Mouse (Mus musculus): ENCODE data around the gene Anapc15-ps. TPM values are rescaled to one million over a fixed set of nuclear protein-coding genes. Genes with fewer than 3 reads are reported as not detected.
A peak's percentile ranks its signal among the peaks of the same experiment; 100 is the strongest.

Gene Anapc15-ps
- total and polyA plus RNA-seq, 2 experiments from 2014 or later = not detected

DNA sequence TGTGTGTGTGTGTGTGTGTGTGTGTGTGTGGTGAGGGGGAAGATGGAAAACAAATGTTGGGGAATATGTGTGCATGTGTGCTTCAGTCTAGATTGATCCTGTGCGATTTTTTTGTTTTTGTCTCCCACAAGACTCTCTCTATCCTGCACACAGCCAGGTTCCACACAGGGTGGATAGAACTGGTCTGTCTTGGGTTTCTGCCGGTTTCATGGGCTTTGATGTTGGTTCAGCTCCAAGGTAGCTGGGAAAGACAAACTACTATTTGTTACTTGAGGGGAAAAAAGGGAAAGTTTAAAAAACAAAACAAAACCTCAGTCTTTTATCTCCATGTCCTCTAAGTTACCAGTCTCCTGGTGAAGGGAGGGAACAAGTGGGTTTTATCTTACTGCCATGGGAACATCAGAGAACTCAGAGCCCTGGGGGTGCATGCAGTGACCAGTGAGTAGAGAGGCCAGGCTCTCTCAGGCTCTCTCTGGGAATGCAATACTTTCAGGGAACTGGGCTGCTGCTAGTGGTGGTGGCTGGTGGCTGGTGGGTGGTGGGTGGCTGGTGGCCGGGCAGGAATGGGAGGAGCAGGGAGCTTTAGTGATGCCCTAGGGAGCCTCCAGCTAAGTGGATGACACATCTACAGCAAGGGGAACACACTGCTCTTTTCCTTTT lies 5.8 kb downstream of the Anapc15-ps start:
- H3K4me1 ChIP-seq (ENCODE audit: control insufficient read depth, insufficient read depth) = no peaks in the 10 kb centered on the region
- H3K4me2 ChIP-seq (ENCODE audit: low read depth, low read length) = no peak overlapping the region
- no peak overlapping the region for H3K9ac ChIP-seq (replicated peaks; ENCODE audit: low read depth, low read length)
- peak; percentile 24; the same call in 1 of the 2 replicates for ATAC-seq (ENCODE audit: insufficient read depth, low read depth)
- H3K4me3 ChIP-seq (ENCODE audit: low read depth, low read length) = no peak overlapping the region
- no peak for DNase-seq (ENCODE audit: low spot score)
- TF ChIP-seq EP300 (IDR thresholded peaks at IDR 0.05; ENCODE audit: low read depth) = no peak
- no peak for TF ChIP-seq CTCF (IDR thresholded peaks at IDR 0.05; ENCODE audit: low read depth)
- H3K36me3 ChIP-seq (replicated peaks; ENCODE audit: control insufficient read depth, insufficient read depth, low read length) = no peaks in the 10 kb centered on the region
- no peaks in the 10 kb centered on the region for H3K27me3 ChIP-seq (ENCODE audit: control insufficient read depth, insufficient read depth, low read length)
- 64% methylated on average over 3 of the region's 3 CpGs for WGBS
- H3K27ac ChIP-seq (ENCODE audit: low read depth) = no peak overlapping the region
- no peaks in the 10 kb centered on the region for H3K9me3 ChIP-seq (replicated peaks; ENCODE audit: control insufficient read depth, low read length)

DNA sequence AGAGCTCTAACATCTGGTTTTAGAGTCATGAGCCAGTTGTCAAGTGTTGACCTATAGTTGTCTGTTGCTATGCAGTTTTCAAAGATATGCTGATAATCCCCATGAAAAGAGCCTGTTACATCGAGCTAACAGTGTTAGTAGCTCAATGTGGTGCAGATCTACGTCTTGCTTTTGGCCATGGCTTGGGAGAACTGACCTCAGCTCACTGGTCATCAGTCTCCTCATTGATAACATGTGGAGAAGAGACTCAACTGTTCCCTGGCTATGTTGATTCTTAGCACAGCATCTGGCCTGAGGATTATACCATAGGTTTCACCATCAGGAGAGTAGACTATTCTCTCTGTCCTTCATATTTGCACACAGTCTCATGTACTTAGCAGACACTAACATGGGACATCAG lies 6.5 kb downstream of the Anapc15-ps start:
- Histone ChIP-seq H3K4me1 (ENCODE audit: control insufficient read depth, insufficient read depth) (no peaks in the 10 kb centered on the region), H3K27ac (ENCODE audit: low read depth) (no peak overlapping the region), H3K4me2 (ENCODE audit: low read depth, low read length) (no peak overlapping the region), H3K9ac (replicated peaks; ENCODE audit: low read depth, low read length) (no peak overlapping the region), H3K27me3 (ENCODE audit: control insufficient read depth, insufficient read depth, low read length) (no peaks in the 10 kb centered on the region), H3K4me3 (ENCODE audit: low read depth, low read length) (no peak overlapping the region), H3K9me3 (replicated peaks; ENCODE audit: control insufficient read depth, low read length) (no peaks in the 10 kb centered on the region), H3K36me3 (replicated peaks; ENCODE audit: control insufficient read depth, insufficient read depth, low read length) (no peaks in the 10 kb centered on the region)
- 58% methylated on average over 2 of the region's 2 CpGs for WGBS
- TF ChIP-seq EP300 (IDR thresholded peaks at IDR 0.05; ENCODE audit: low read depth) (no peak), CTCF (IDR thresholded peaks at IDR 0.05; ENCODE audit: low read depth) (no peak)
- DNase-seq (ENCODE audit: low spot score) (no peak), ATAC-seq (ENCODE audit: insufficient read depth, low read depth) (no peak)

DNA sequence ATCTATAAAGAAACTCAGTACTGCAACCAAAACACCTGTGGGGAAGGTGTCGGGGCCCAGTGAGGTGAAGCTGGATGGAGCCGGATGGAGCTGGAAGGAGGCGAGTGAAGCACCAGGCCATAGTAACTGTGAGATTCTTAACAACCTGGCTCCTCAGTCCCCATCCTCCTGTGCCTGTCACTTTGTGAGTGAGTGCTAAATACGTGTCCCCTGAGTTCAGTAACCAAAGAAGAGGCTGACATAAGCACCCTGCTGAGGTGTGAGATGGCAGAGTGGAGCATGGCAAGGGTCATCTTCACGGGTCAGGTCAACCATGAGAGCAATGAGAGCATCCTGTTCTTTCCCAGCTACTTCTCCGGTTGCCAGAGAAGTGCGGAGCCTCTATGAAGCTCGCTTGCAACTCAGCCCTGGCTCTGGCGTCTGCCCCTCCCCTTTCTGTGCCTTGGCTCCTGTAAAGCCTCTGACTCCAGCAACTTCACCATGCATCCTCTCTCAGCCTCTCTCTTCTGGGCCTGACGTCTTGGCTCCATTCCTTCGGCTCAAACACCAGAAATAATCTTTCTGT lies 7.7 kb downstream of the Anapc15-ps start:
- no peak overlapping the region for H3K27ac ChIP-seq (ENCODE audit: low read depth)
- ATAC-seq (ENCODE audit: insufficient read depth, low read depth) = no peak
- 40% methylated on average over 11 of the region's 11 CpGs for WGBS

DNA sequence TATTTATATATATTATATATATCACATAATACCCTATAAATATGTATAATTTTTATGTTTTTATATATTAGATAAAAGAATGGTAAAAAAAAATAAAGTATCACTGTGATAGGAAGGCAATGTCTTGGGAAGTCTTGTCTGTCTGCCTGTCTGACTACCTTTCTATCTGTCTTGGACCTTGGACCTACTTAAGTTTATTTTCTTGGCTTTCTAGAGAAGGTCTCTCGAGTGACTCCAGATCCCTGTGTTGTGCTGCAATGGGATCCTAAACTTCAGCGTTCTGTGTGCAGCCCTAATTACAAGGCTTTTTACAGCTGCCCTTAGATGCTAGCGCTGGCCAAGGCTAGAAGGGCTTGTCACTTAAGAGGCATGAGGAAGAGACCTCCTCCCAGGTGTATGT lies 8.6 kb downstream of the Anapc15-ps start:
- no peaks in the 10 kb centered on the region for H3K27me3 ChIP-seq (ENCODE audit: control insufficient read depth, insufficient read depth, low read length)
- 87% methylated on average over 3 of the region's 3 CpGs for WGBS
- H3K4me3 ChIP-seq (ENCODE audit: low read depth, low read length) = no peak overlapping the region
- no peak for TF ChIP-seq CTCF (IDR thresholded peaks at IDR 0.05; ENCODE audit: low read depth)
- TF ChIP-seq EP300 (IDR thresholded peaks at IDR 0.05; ENCODE audit: low read depth) = no peak
- H3K9me3 ChIP-seq (replicated peaks; ENCODE audit: control insufficient read depth, low read length) = no peaks in the 10 kb centered on the region
- H3K9ac ChIP-seq (replicated peaks; ENCODE audit: low read depth, low read length) = no peak overlapping the region
- no peak overlapping the region for H3K4me2 ChIP-seq (ENCODE audit: low read depth, low read length)
- H3K4me1 ChIP-seq (ENCODE audit: control insufficient read depth, insufficient read depth) = no peaks in the 10 kb centered on the region
- no peaks in the 10 kb centered on the region for H3K36me3 ChIP-seq (replicated peaks; ENCODE audit: control insufficient read depth, insufficient read depth, low read length)
- H3K27ac ChIP-seq (ENCODE audit: low read depth) = no peak overlapping the region
- DNase-seq (ENCODE audit: low spot score) (no peak), ATAC-seq (ENCODE audit: insufficient read depth, low read depth) (no peak)

More for the DNA sequence above, 7.7 kb downstream of the Anapc15-ps start:
- H3K4me1 ChIP-seq (ENCODE audit: control insufficient read depth, insufficient read depth) = no peaks in the 10 kb centered on the region
- TF ChIP-seq EP300 (IDR thresholded peaks at IDR 0.05; ENCODE audit: low read depth) = no peak
- no peak for TF ChIP-seq CTCF (IDR thresholded peaks at IDR 0.05; ENCODE audit: low read depth)
- H3K9me3 ChIP-seq (replicated peaks; ENCODE audit: control insufficient read depth, low read length) = no peaks in the 10 kb centered on the region
- no peak overlapping the region for H3K4me2 ChIP-seq (ENCODE audit: low read depth, low read length)
- no peak overlapping the region for H3K4me3 ChIP-seq (ENCODE audit: low read depth, low read length)
- H3K36me3 ChIP-seq (replicated peaks; ENCODE audit: control insufficient read depth, insufficient read depth, low read length) = no peaks in the 10 kb centered on the region
- no peaks in the 10 kb centered on the region for H3K27me3 ChIP-seq (ENCODE audit: control insufficient read depth, insufficient read depth, low read length)
- DNase-seq (ENCODE audit: low spot score) = no peak
- H3K9ac ChIP-seq (replicated peaks; ENCODE audit: low read depth, low read length) = no peak overlapping the region

DNA sequence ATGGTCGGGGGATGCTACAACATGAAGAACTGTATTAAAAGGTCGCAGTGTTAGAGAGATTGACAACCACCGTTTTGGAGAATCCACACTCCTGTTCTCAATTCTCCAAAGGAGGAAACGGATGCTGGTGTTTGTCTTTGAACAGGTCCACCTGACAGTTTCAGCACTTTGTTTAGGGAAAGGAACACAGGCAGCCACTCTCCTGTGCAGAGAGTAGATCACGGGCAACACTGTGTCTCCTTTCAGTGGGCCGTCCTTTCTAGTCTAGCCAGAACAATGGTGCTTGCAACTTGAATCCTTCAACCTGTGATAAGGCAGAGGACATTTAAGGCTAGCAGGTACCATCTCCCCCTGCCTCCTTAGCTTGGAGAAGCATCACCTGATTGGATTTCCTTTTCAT lies 12.9 kb downstream of the Anapc15-ps start:
- Histone ChIP-seq H3K4me2 (ENCODE audit: low read depth, low read length) (no peak overlapping the region), H3K9ac (replicated peaks; ENCODE audit: low read depth, low read length) (no peak overlapping the region), H3K4me3 (ENCODE audit: low read depth, low read length) (no peak overlapping the region), H3K27ac (ENCODE audit: low read depth) (no peak overlapping the region), H3K36me3 (replicated peaks; ENCODE audit: control insufficient read depth, insufficient read depth, low read length) (no peaks in the 10 kb centered on the region), H3K4me1 (ENCODE audit: control insufficient read depth, insufficient read depth) (no peaks in the 10 kb centered on the region), H3K9me3 (replicated peaks; ENCODE audit: control insufficient read depth, low read length) (no peaks in the 10 kb centered on the region), H3K27me3 (ENCODE audit: control insufficient read depth, insufficient read depth, low read length) (no peaks in the 10 kb centered on the region)
- no peak for ATAC-seq (ENCODE audit: insufficient read depth, low read depth)
- TF ChIP-seq CTCF (IDR thresholded peaks at IDR 0.05; ENCODE audit: low read depth) (no peak), EP300 (IDR thresholded peaks at IDR 0.05; ENCODE audit: low read depth) (no peak)
- no peak for DNase-seq (ENCODE audit: low spot score)
- 62% methylated on average over 6 of the region's 6 CpGs for WGBS

All from heart, postnatal 0 days (tissue).